Mouse (Mus musculus) heart, adult 2 months (tissue): ENCODE data around the gene Gpkow.

Experiments used
- CTCF ChIP-seq: fragments of 200-600 bp; IDR thresholded peaks from 2 replicates; pipeline ENCODE4 v1.8.1; 2022; ENCODE audit warnings: antibody characterized with exemption, mild to moderate bottlenecking, moderate library complexity
- EP300 ChIP-seq: fragments of 200-500 bp; IDR thresholded peaks from 2 replicates; pipeline ENCODE4 v1.6.1; 2011; ENCODE audit warnings: low read depth, low read length, control low read depth; ENCODE audit not compliant: insufficient read depth
- POLR2A ChIP-seq: fragments of 200-500 bp; IDR thresholded peaks from 2 replicates; pipeline ENCODE4 v1.6.1; 2011; ENCODE audit warnings: mild to moderate bottlenecking, low read depth, low read length, control low read depth; ENCODE audit not compliant: insufficient read depth

GRCm38 (mm10) chrX:7733571-7734156 is 36.7 kb downstream of the Gpkow start:
- TF ChIP-seq POLR2A (no peak), CTCF (peak; percentile 81), EP300 (no peak)
